Mouse (Mus musculus) testis, adult 2 months (tissue): ENCODE results near the gene Lce1k.

Experiments used
- CTCF ChIP-seq: fragments of 200-500 bp; IDR thresholded peaks from 2 replicates; pipeline ENCODE4 v1.5.1; 2012; ENCODE audit warnings: low read depth, mild to moderate bottlenecking, inconsistent platforms, low read length, moderate library complexity; ENCODE audit not compliant: control insufficient read depth, insufficient read depth, insufficient replicate concordance
- POLR2A ChIP-seq: fragments of 200-500 bp; IDR thresholded peaks from 2 replicates; pipeline ENCODE4 v1.6.1; 2012; ENCODE audit warnings: low read depth, mild to moderate bottlenecking, inconsistent platforms, low read length, moderate library complexity; ENCODE audit not compliant: control insufficient read depth

DNA sequence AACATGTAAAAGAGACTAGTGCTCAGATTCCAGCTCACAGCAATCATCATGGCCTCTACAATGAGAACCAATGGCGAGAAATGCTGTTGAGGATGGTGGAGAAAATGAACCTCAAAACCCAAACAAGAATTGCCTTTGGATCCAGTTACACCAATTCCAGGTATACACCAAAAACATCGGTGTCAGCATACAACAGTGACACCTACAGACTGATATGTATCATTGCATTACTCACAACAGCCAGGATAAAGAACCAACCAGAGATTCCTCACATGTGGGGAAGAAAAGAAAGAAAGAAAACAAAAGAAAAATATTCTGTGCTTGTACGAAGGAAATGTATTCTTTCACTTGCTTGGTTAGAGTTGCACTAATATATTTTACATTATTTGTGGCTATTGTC lies 36.1 kb downstream of the Lce1k start:
- TF ChIP-seq CTCF (no peak), POLR2A (no peak)
